Mouse (Mus musculus) forebrain, embryonic 13.5 days (tissue): ENCODE measurements around the gene Rubcnl. TPM values are rescaled to one million over a fixed set of nuclear protein-coding genes. Genes with fewer than 3 reads are reported as not detected.

Experiments
- ATAC-seq: fragments of 200-750 bp; cut with Nextera tagmentation; 2 replicates; pipeline ENCODE4 v1.8.0; 2017
- H3K27ac ChIP-seq: fragments of 300-500 bp; sonication (generic); 2 replicates; pipeline ENCODE4 v1.5.1; 2015; ENCODE audit warnings: inconsistent platforms, mild to moderate bottlenecking, moderate library complexity
- H3K27me3 ChIP-seq: fragments of 300-500 bp; sonication (generic); 2 replicates; pipeline ENCODE4 v1.6.1; 2015; ENCODE audit warnings: mild to moderate bottlenecking, inconsistent platforms
- H3K36me3 ChIP-seq: fragments of 300-500 bp; sonication (generic); 2 replicates; pipeline ENCODE4 v1.6.1; 2015; ENCODE audit warnings: mild to moderate bottlenecking, inconsistent platforms; ENCODE audit not compliant: poor library complexity, severe bottlenecking
- H3K4me1 ChIP-seq: fragments of 300-500 bp; sonication (generic); 2 replicates; pipeline ENCODE4 v1.6.1; 2015; ENCODE audit warnings: inconsistent platforms
- H3K4me2 ChIP-seq: fragments of 300-500 bp; sonication (generic); 2 replicates; pipeline ENCODE4 v1.6.1; 2015; ENCODE audit warnings: inconsistent platforms, mild to moderate bottlenecking, moderate library complexity
- H3K4me3 ChIP-seq: fragments of 300-500 bp; sonication (generic); 2 replicates; pipeline ENCODE4 v1.5.1; 2015; ENCODE audit warnings: mild to moderate bottlenecking, inconsistent platforms
- H3K9ac ChIP-seq: fragments of 300-500 bp; sonication (generic); 2 replicates; pipeline ENCODE4 v1.6.1; 2015; ENCODE audit warnings: mild to moderate bottlenecking, inconsistent platforms
- H3K9me3 ChIP-seq: fragments of 300-500 bp; sonication (generic); replicated peaks from 2 replicates; pipeline ENCODE4 v1.6.1; 2016; ENCODE audit warnings: inconsistent platforms
- WGBS: fragments of 180-500 bp; shearing (Covaris S2); methylation state at CpG from one replicate; pipeline ENCODE4 v1.1.7; 2015; 5-methylcytosine and 5-hydroxymethylcytosine counted together
- polyA plus RNA-seq: library from polyadenylated mRNA; unstranded; fragments of >200 nt; fragmentation: Nextera tagmentation; extraction: Ambion mirVana; gene quantifications from 2 replicates; pipeline ENCODE4 v1.2.1, GENCODE M21; 2015

Rubcnl gene
- polyA plus RNA-seq, 1 experiment from 2014 or later: 0.21 TPM

DNA sequence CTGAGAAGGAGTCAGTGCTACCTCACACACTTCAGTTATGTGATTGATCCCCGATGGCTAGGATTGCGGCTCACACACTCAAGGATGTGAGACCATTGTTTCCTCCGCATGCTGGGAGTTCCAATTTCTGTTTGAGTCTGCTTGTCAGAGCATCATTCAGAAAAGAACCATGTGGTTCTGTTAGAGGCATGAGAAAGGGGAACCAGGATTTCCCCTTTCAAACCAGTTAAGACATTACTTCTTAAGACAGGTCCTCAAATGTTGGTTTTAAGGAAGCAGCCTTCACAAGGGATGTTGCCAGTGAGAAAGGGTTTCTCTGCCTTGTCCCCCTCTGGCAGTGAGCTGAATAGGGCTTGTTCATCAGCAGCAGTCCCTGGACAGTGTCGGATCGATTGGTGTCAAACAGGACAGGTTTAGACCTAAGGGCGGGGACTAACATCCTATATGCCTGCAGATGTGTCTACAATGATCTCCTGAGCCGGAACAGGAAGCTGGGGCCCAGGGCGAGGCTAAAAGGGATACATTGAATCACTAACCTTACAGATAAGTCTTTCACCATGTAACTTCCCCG is 41.1 kb downstream of the Rubcnl start:
- H3K9ac ChIP-seq: no peak overlapping the region
- H3K27ac ChIP-seq: no peak overlapping the region
- no peaks in the 10 kb centered on the region for H3K36me3 ChIP-seq
- no peaks in the 10 kb centered on the region for H3K9me3 ChIP-seq
- peaks cover 3% of the 10 kb centered on the region; the same call in 1 of the 2 replicates for H3K27me3 ChIP-seq
- H3K4me2 ChIP-seq: no peak overlapping the region
- H3K4me3 ChIP-seq: no peak overlapping the region
- WGBS: 89% methylated on average over 9 of the region's 9 CpGs
- no peaks in the 10 kb centered on the region for H3K4me1 ChIP-seq
- ATAC-seq: no peak

GRCm38 (mm10) chr14:75060562-75060961 is 44.7 kb downstream of the Rubcnl start:
- 43% methylated on average over 8 of the region's 8 CpGs for WGBS
- Histone ChIP-seq H3K9me3 (no peaks in the 10 kb centered on the region), H3K4me1 (no peaks in the 10 kb centered on the region), H3K27ac (no peak overlapping the region), H3K9ac (no peak overlapping the region), H3K27me3 (peaks cover 3% of the 10 kb centered on the region; the same call in 1 of the 2 replicates), H3K4me3 (no peak overlapping the region), H3K4me2 (no peak overlapping the region), H3K36me3 (no peaks in the 10 kb centered on the region)
- ATAC-seq: 0 out of 2 replicates have a peak, but pooled peaks have one; percentile 19

DNA sequence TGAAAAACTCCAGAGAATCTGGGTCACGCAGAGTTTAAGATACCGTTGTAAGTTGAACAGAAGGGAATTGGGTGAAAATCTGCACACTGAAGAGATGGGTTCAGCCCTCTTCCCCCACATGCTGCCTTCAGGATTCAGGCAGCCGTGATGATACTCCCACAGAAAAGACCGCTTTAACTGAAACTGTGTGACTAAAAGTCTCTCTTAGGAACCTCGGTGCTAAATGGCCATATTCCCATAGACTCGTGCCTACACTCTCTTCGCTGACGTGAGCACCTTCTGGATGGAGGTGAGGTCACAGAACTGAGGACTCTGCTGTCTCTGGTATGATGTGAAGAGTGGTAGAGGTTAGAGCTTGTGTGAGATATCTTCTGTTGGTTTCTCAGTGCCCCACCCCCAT is 48.1 kb downstream of the Rubcnl start:
- Histone ChIP-seq H3K4me1 (no peaks in the 10 kb centered on the region), H3K9ac (no peak overlapping the region), H3K4me2 (no peak overlapping the region), H3K27ac (no peak overlapping the region), H3K4me3 (no peak overlapping the region), H3K9me3 (no peaks in the 10 kb centered on the region), H3K27me3 (no peaks in the 10 kb centered on the region), H3K36me3 (no peaks in the 10 kb centered on the region)
- ATAC-seq: no peak
- 94% methylated on average over 8 of the region's 8 CpGs for WGBS

GRCm38 (mm10) chr14:75064520-75064919 is 48.7 kb downstream of the Rubcnl start:
- WGBS: 81% methylated on average over 7 of the region's 7 CpGs

DNA sequence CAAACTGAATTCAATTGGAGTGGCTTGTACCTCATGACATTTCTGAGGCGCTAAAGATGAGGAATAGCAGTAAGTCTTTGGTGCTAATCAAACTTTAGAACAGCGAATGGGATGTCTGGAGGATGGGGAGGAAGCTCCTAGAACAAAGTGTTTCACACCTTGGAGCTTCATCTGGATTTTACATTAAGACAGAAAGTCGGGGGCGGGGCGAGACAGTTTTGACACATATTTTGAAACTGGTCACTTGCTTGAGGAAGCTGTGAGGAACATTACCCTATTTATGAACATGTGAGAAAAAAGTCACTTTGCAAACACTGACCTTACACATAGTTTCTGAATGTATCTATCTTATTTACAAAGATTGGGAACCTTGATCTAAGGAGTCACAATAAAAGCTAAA is 49.4 kb downstream of the Rubcnl start:
- H3K9me3 ChIP-seq: no peaks in the 10 kb centered on the region
- H3K36me3 ChIP-seq: no peaks in the 10 kb centered on the region
- H3K4me3 ChIP-seq: no peak overlapping the region
- WGBS: 96% methylated on average over 5 of the region's 5 CpGs
- H3K4me1 ChIP-seq: no peaks in the 10 kb centered on the region
- no peak overlapping the region for H3K9ac ChIP-seq
- no peak overlapping the region for H3K27ac ChIP-seq
- no peaks in the 10 kb centered on the region for H3K27me3 ChIP-seq
- no peak overlapping the region for H3K4me2 ChIP-seq
- no peak for ATAC-seq

More at GRCm38 (mm10) chr14:75064520-75064919, 48.7 kb downstream of the Rubcnl start:
- no peak overlapping the region for H3K4me3 ChIP-seq
- no peaks in the 10 kb centered on the region for H3K36me3 ChIP-seq
- no peak overlapping the region for H3K9ac ChIP-seq
- ATAC-seq: no peak
- no peak overlapping the region for H3K27ac ChIP-seq
- H3K9me3 ChIP-seq: no peaks in the 10 kb centered on the region
- H3K27me3 ChIP-seq: no peaks in the 10 kb centered on the region
- H3K4me2 ChIP-seq: no peak overlapping the region
- no peaks in the 10 kb centered on the region for H3K4me1 ChIP-seq

DNA sequence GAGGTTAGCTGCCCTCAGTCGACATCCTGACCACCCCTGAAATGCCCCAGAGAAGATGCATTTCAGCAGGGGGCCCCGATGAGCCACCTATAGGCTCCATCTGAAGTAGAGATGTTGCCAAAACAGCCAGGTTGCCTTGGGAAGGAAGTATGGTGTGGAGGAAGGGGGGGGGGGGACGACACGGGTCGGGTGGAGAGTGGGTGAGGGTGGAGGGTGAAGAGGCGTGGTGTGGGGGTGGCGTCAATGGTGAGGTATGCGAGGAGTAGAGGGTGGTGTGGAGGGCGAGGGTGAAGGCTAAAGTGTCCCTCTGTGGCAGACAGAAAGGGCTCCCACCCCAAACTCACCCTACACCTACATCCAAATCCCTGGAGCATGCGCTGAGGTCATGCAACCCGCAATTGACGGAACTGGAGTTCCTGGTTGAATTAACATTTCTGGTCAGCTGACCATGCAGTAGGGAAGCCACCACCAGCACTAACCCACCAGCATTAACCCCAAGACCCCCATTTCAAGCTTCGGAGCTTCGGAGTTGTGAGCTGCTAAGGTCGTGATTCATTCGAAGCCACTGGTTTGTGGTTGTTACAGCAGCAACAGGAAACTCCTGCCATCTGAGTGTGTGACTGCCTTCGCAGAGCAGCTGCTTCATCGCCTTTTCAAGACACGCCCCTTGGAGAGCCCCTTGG is 52.7 kb downstream of the Rubcnl start:
- no peak overlapping the region for H3K4me2 ChIP-seq
- H3K36me3 ChIP-seq: no peaks in the 10 kb centered on the region
- no peaks in the 10 kb centered on the region for H3K9me3 ChIP-seq
- WGBS: 89% methylated on average over 17 of the region's 19 CpGs
- H3K27me3 ChIP-seq: no peaks in the 10 kb centered on the region
- H3K4me1 ChIP-seq: no peaks in the 10 kb centered on the region
- ATAC-seq: no peak
- H3K4me3 ChIP-seq: no peak overlapping the region
- H3K27ac ChIP-seq: no peak overlapping the region
- H3K9ac ChIP-seq: no peak overlapping the region

DNA sequence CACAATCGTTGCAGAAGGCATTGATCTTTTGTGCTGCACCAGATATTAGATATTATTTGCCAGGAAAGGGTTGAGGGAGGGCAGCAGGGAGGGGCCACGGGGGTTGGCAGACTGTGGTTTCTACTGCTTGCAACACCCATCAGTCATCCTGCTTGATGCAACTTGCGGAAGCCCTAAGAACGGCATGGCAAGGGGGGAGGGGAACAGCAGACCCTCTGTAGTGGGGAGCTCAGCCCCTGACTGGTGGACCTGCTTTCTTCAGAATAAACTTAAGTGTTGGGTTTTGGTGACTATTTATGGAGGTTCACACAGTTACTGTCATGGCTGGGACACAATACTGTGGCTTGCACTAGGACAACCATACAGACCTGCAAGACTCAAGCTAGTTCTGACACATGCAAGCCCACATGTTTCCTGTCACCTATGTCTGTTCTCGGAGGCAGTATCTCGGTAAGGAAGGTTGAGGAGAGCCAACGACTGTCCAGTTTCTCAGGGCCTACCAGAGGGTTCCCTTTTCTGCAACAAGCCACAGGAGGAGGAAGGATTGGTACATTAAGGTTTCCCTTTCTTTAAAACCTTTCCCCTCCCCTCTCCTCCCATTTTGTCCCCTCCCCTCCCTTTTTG is 53.6 kb downstream of the Rubcnl start:
- no peak overlapping the region for H3K4me3 ChIP-seq

DNA sequence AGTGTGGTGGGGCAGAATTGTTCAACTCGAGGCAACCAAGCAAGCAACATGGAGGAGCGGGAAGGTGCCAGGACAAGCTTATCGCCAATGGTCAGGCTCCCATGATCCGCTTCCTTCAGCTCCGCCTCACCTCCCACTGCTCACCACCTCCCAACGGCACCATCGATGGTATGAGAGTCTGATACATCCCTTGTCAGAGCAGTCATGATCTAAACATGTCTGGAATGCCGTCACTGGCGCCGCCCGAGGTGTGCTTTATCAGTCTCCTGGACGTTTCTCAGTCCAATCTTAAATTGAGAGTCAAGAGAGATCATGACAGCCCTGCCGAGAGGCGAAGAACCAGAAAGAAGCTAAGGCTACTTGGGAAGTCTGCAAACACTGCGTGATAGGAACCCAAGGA is 55.3 kb downstream of the Rubcnl start:
- H3K36me3 ChIP-seq: no peaks in the 10 kb centered on the region
- 94% methylated on average over 15 of the region's 15 CpGs for WGBS

More for the DNA sequence above, 53.6 kb downstream of the Rubcnl start:
- H3K4me1 ChIP-seq: no peaks in the 10 kb centered on the region
- no peaks in the 10 kb centered on the region for H3K27me3 ChIP-seq
- H3K9ac ChIP-seq: no peak overlapping the region
- no peak for ATAC-seq
- no peak overlapping the region for H3K27ac ChIP-seq
- no peaks in the 10 kb centered on the region for H3K36me3 ChIP-seq
- H3K4me2 ChIP-seq: no peak overlapping the region
- no peaks in the 10 kb centered on the region for H3K9me3 ChIP-seq
- 84% methylated on average over 7 of the region's 7 CpGs for WGBS

GRCm38 (mm10) chr14:75075299-75076180 is 59.7 kb downstream of the Rubcnl start:
- Histone ChIP-seq H3K4me3 (no peak overlapping the region), H3K4me1 (no peaks in the 10 kb centered on the region), H3K36me3 (no peaks in the 10 kb centered on the region), H3K4me2 (no peak overlapping the region), H3K27me3 (no peaks in the 10 kb centered on the region), H3K9me3 (no peaks in the 10 kb centered on the region), H3K9ac (no peak overlapping the region), H3K27ac (no peak overlapping the region)
- 68% methylated on average over 10 of the region's 10 CpGs for WGBS
- ATAC-seq: no peak

More for the DNA sequence above, 55.3 kb downstream of the Rubcnl start:
- no peak overlapping the region for H3K4me2 ChIP-seq
- no peak overlapping the region for H3K9ac ChIP-seq
- H3K9me3 ChIP-seq: no peaks in the 10 kb centered on the region
- ATAC-seq: no peak
- no peak overlapping the region for H3K27ac ChIP-seq
- H3K4me1 ChIP-seq: no peaks in the 10 kb centered on the region
- no peaks in the 10 kb centered on the region for H3K27me3 ChIP-seq
- no peak overlapping the region for H3K4me3 ChIP-seq

DNA sequence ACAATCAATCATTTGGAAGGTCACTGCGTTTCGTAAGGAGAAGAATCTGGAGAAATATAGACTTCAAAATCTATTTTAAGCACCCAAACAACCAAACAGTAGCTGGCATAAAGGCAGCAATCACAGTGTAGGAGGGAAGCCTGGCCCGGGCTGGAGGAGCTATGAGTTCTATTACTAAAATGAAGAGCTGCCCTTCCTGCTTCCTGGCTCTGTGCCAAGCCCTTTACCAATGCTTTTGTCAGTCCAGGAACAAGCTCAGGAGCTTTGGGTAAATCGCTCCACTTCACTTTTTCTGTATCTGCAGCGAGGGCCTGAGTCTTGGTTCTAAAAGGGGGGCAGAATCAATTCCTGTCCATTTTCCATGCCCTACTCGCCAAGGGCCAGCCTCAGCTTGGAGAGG is 62.1 kb downstream of the Rubcnl start:
- H3K4me3 ChIP-seq: no peak overlapping the region
- no peak overlapping the region for H3K9ac ChIP-seq
- H3K27me3 ChIP-seq: no peaks in the 10 kb centered on the region
- H3K4me2 ChIP-seq: no peak overlapping the region
- H3K9me3 ChIP-seq: no peaks in the 10 kb centered on the region
- H3K27ac ChIP-seq: no peak overlapping the region
- no peak for ATAC-seq
- no peaks in the 10 kb centered on the region for H3K4me1 ChIP-seq
- no peaks in the 10 kb centered on the region for H3K36me3 ChIP-seq
- 62% methylated on average over 6 of the region's 6 CpGs for WGBS
